Mouse (Mus musculus) midbrain, embryonic 13.5 days (tissue): ENCODE results near the gene Ciart. TPM values are rescaled to one million over a fixed set of nuclear protein-coding genes. Genes with fewer than 3 reads are reported as not detected.
A peak's percentile ranks its signal among the peaks of the same experiment; 100 is the strongest.
"Not testable (repeated sequence)": the region's sequence is repeated elsewhere in the genome, so short reads cannot be mapped to it uniquely, and the experiment has no call there.

Source experiments
- ATAC-seq: fragments of 200-750 bp; cut with Nextera tagmentation; 2 replicates; pipeline ENCODE4 v1.8.0; 2017; ENCODE audit warnings: mild to moderate bottlenecking, moderate TSS enrichment, moderate library complexity
- H3K27ac ChIP-seq: fragments of 300-500 bp; sonication (generic); 2 replicates; pipeline ENCODE4 v1.5.1; 2015; ENCODE audit warnings: inconsistent platforms, mild to moderate bottlenecking, moderate library complexity
- H3K27me3 ChIP-seq: fragments of 300-500 bp; sonication (generic); 2 replicates; pipeline ENCODE4 v1.6.1; 2015; ENCODE audit warnings: mild to moderate bottlenecking, inconsistent platforms
- H3K36me3 ChIP-seq: fragments of 300-500 bp; sonication (generic); 2 replicates; pipeline ENCODE4 v1.6.1; 2015; ENCODE audit warnings: mild to moderate bottlenecking, inconsistent platforms
- H3K4me1 ChIP-seq: fragments of 300-500 bp; sonication (generic); replicated peaks from 2 replicates; pipeline ENCODE4 v1.6.1; 2015; ENCODE audit warnings: inconsistent platforms
- H3K4me2 ChIP-seq: fragments of 300-500 bp; sonication (generic); replicated peaks from 2 replicates; pipeline ENCODE4 v1.6.1; 2015; ENCODE audit warnings: moderate library complexity, mild to moderate bottlenecking, inconsistent platforms
- H3K4me3 ChIP-seq: fragments of 300-500 bp; sonication (generic); replicated peaks from 2 replicates; pipeline ENCODE4 v1.5.1; 2015; ENCODE audit warnings: mild to moderate bottlenecking, inconsistent platforms
- H3K9ac ChIP-seq: fragments of 300-500 bp; sonication (generic); replicated peaks from 2 replicates; pipeline ENCODE4 v1.6.1; 2015; ENCODE audit warnings: mild to moderate bottlenecking, inconsistent platforms
- H3K9me3 ChIP-seq: fragments of 300-500 bp; sonication (generic); 2 replicates; pipeline ENCODE4 v1.6.1; 2016; ENCODE audit warnings: mild to moderate bottlenecking, inconsistent platforms
- WGBS: fragments of 180-500 bp; shearing (Covaris S2); methylation state at CpG from one replicate; pipeline ENCODE4 v1.1.7; 2015; 5-methylcytosine and 5-hydroxymethylcytosine counted together
- polyA plus RNA-seq: library from polyadenylated mRNA; unstranded; fragments of >200 nt; fragmentation: Nextera tagmentation; extraction: Ambion mirVana; gene quantifications from 2 replicates; pipeline ENCODE4 v1.2.1, GENCODE M21; 2015

Ciart gene
- polyA plus RNA-seq, 1 experiment from 2014 or later, result 4.8 TPM

- Histone ChIP-seq H3K27me3 (peaks cover 8% of the 10 kb centered on the region), H3K9ac (no peak overlapping the region), H3K4me1 (peaks cover 16% of the 10 kb centered on the region), H3K36me3 (no peaks in the 10 kb centered on the region), H3K4me2 (no peak overlapping the region), H3K27ac (no peak overlapping the region), H3K9me3 (no peaks in the 10 kb centered on the region), H3K4me3 (no peak overlapping the region)
- ATAC-seq, result no peak
- 93% methylated on average over 4 of the region's 4 CpGs for WGBS
Measured at GRCm38 (mm10) chr3:95879063-95879462, 3.0 kb downstream of the Ciart start.

GRCm38 (mm10) chr3:95872048-95872447, 10.0 kb downstream of the Ciart start:
- Histone ChIP-seq H3K9ac (peak overlapping the region; percentile 80), H3K4me2 (peak overlapping the region; percentile 88), H3K27ac (no peak overlapping the region; the same call in 1 of the 2 replicates), H3K4me3 (peak overlapping the region; percentile 74), H3K27me3 (no peaks in the 10 kb centered on the region), H3K36me3 (peaks cover 26% of the 10 kb centered on the region), H3K9me3 (no peaks in the 10 kb centered on the region), H3K4me1 (peaks cover 25% of the 10 kb centered on the region)
- no peak for ATAC-seq
- WGBS, result 78% methylated on average over 7 of the region's 7 CpGs

- WGBS, result under 1% methylated on average over 33 of the region's 33 CpGs
- H3K9me3 ChIP-seq, result no peaks in the 10 kb centered on the region
- peak within 1 kb of the TSS; percentile 88 for H3K4me2 ChIP-seq
- peaks cover 25% of the 10 kb centered on the region for H3K4me1 ChIP-seq
- H3K36me3 ChIP-seq, result peaks cover 29% of the 10 kb centered on the region
- no peaks in the 10 kb centered on the region for H3K27me3 ChIP-seq
- ATAC-seq, result peak; percentile 96
- peak within 1 kb of the TSS; percentile 77 for H3K27ac ChIP-seq
- peak within 1 kb of the TSS; percentile 74 for H3K4me3 ChIP-seq
- H3K9ac ChIP-seq, result peak within 1 kb of the TSS; percentile 80
Measured at GRCm38 (mm10) chr3:95871392-95871867, 10.6 kb downstream of the Ciart start, which contains the start of gene Mrps21. Gene Mrps21, minus strand, starts transcription at chr3:95871519.

GRCm38 (mm10) chr3:95870976-95871375, 11.1 kb downstream of the Ciart start:
- Histone ChIP-seq H3K4me2 (peak overlapping the region; percentile 88), H3K36me3 (peaks cover 29% of the 10 kb centered on the region), H3K9ac (peak overlapping the region; percentile 80), H3K9me3 (no peaks in the 10 kb centered on the region), H3K27ac (peak overlapping the region; percentile 77), H3K4me3 (peak overlapping the region; percentile 74), H3K4me1 (peaks cover 25% of the 10 kb centered on the region), H3K27me3 (no peaks in the 10 kb centered on the region)
- 9% methylated on average over 15 of the region's 15 CpGs for WGBS
- peak; percentile 67 for ATAC-seq

- H3K27ac ChIP-seq, result no peak overlapping the region
- no peak overlapping the region for H3K4me3 ChIP-seq
- no peaks in the 10 kb centered on the region for H3K27me3 ChIP-seq
- H3K9me3 ChIP-seq, result no peaks in the 10 kb centered on the region
- peaks cover 21% of the 10 kb centered on the region for H3K4me1 ChIP-seq
- peaks cover 56% of the 10 kb centered on the region for H3K36me3 ChIP-seq
- no peak overlapping the region for H3K4me2 ChIP-seq
- ATAC-seq, result no peak
- 95% methylated on average over 2 of the region's 2 CpGs for WGBS
- no peak overlapping the region for H3K9ac ChIP-seq
Measured at GRCm38 (mm10) chr3:95867408-95867807, 14.6 kb downstream of the Ciart start.

- Histone ChIP-seq H3K27ac (no peak overlapping the region), H3K9ac (no peak overlapping the region), H3K9me3 (no peaks in the 10 kb centered on the region), H3K4me3 (no peak overlapping the region), H3K27me3 (no peaks in the 10 kb centered on the region), H3K4me1 (peaks cover 15% of the 10 kb centered on the region), H3K4me2 (no peak overlapping the region), H3K36me3 (peaks cover 62% of the 10 kb centered on the region)
- no peak for ATAC-seq
- 92% methylated on average over 5 of the region's 5 CpGs for WGBS
Measured at GRCm38 (mm10) chr3:95866071-95866470, 16.0 kb downstream of the Ciart start.

- no peak for ATAC-seq
- H3K36me3 ChIP-seq, result peaks cover 62% of the 10 kb centered on the region
- no peak overlapping the region for H3K27ac ChIP-seq
- H3K9me3 ChIP-seq, result no peaks in the 10 kb centered on the region
- H3K4me2 ChIP-seq, result no peak overlapping the region
- H3K9ac ChIP-seq, result no peak overlapping the region
- no peaks in the 10 kb centered on the region for H3K27me3 ChIP-seq
- peaks cover 10% of the 10 kb centered on the region for H3K4me1 ChIP-seq
- H3K4me3 ChIP-seq, result no peak overlapping the region
- WGBS, result 91% methylated on average over 20 of the region's 20 CpGs
Measured at GRCm38 (mm10) chr3:95865571-95865970, 16.5 kb downstream of the Ciart start.

- Histone ChIP-seq H3K27me3 (no peaks in the 10 kb centered on the region), H3K9me3 (no peaks in the 10 kb centered on the region), H3K4me2 (no peak overlapping the region), H3K9ac (no peak overlapping the region), H3K27ac (no peak overlapping the region), H3K4me3 (no peak overlapping the region), H3K4me1 (peaks cover 5% of the 10 kb centered on the region), H3K36me3 (peaks cover 60% of the 10 kb centered on the region)
- 95% methylated on average over 5 of the region's 5 CpGs for WGBS
- ATAC-seq, result no peak
Measured at GRCm38 (mm10) chr3:95865050-95865449, 17.0 kb downstream of the Ciart start.

- no peak overlapping the region for H3K27ac ChIP-seq
- no peak overlapping the region for H3K9ac ChIP-seq
- no peaks in the 10 kb centered on the region for H3K9me3 ChIP-seq
- H3K27me3 ChIP-seq, result no peaks in the 10 kb centered on the region
- WGBS, result 87% methylated on average over 7 of the region's 7 CpGs
- H3K4me3 ChIP-seq, result no peak overlapping the region
- no peak overlapping the region for H3K4me2 ChIP-seq
- peaks cover 47% of the 10 kb centered on the region for H3K36me3 ChIP-seq
- H3K4me1 ChIP-seq, result no peaks in the 10 kb centered on the region
- ATAC-seq, result no peak
Measured at GRCm38 (mm10) chr3:95863578-95863977, 18.5 kb downstream of the Ciart start.

- ATAC-seq, result peak; percentile 66; the same call in 1 of the 2 replicates
- Histone ChIP-seq H3K4me3 (no peak overlapping the region), H3K9me3 (no peaks in the 10 kb centered on the region), H3K9ac (no peak overlapping the region), H3K36me3 (peaks cover 35% of the 10 kb centered on the region), H3K4me2 (no peak overlapping the region), H3K27ac (no peak overlapping the region), H3K27me3 (no peaks in the 10 kb centered on the region), H3K4me1 (no peaks in the 10 kb centered on the region)
- WGBS, result 33% methylated on average over 2 of the region's 2 CpGs
Measured at GRCm38 (mm10) chr3:95861796-95862195, 20.3 kb downstream of the Ciart start.

- Histone ChIP-seq H3K4me3 (no peak overlapping the region), H3K4me2 (no peak overlapping the region), H3K4me1 (no peaks in the 10 kb centered on the region; the same call in 1 of the 2 replicates), H3K36me3 (peaks cover 33% of the 10 kb centered on the region), H3K27ac (no peak overlapping the region), H3K9ac (no peak overlapping the region), H3K9me3 (no peaks in the 10 kb centered on the region), H3K27me3 (no peaks in the 10 kb centered on the region)
- WGBS, result 78% methylated on average over 10 of the region's 10 CpGs
- ATAC-seq, result no peak
Measured at GRCm38 (mm10) chr3:95861216-95861615, 20.8 kb downstream of the Ciart start.

GRCm38 (mm10) chr3:95860323-95860722, 21.7 kb downstream of the Ciart start:
- H3K36me3 ChIP-seq, result peaks cover 28% of the 10 kb centered on the region
- H3K9ac ChIP-seq, result no peak overlapping the region
- 90% methylated on average over 3 of the region's 3 CpGs for WGBS
- H3K27me3 ChIP-seq, result no peaks in the 10 kb centered on the region
- no peak overlapping the region for H3K4me2 ChIP-seq
- no peaks in the 10 kb centered on the region for H3K9me3 ChIP-seq
- no peaks in the 10 kb centered on the region; the same call in 1 of the 2 replicates for H3K4me1 ChIP-seq
- H3K27ac ChIP-seq, result no peak overlapping the region
- H3K4me3 ChIP-seq, result no peak overlapping the region
- ATAC-seq, result no peak

GRCm38 (mm10) chr3:95858278-95858677, 23.8 kb downstream of the Ciart start:
- H3K27me3 ChIP-seq, ATAC-seq, H3K27ac ChIP-seq, H3K9me3 ChIP-seq, H3K4me2 ChIP-seq, H3K4me3 ChIP-seq, H3K4me1 ChIP-seq, H3K9ac ChIP-seq: not testable (repeated sequence)
- peaks cover 15% of the 10 kb centered on the region for H3K36me3 ChIP-seq
- 84% methylated on average over 3 of the region's 3 CpGs for WGBS
